Mouse (Mus musculus) midbrain, embryonic 11.5 days (tissue): Measurements from ENCODE around the gene Xndc1. TPM values are rescaled to one million over a fixed set of nuclear protein-coding genes. Genes with fewer than 3 reads are reported as not detected.
"Not testable (repeated sequence)": the region's sequence is repeated elsewhere in the genome, so short reads cannot be mapped to it uniquely, and the experiment has no call there.

Source experiments
- ATAC-seq: fragments of 200-750 bp; cut with Nextera tagmentation; 2 replicates; pipeline ENCODE4 v1.8.0; 2017; ENCODE audit warnings: moderate TSS enrichment, moderate library complexity; ENCODE audit not compliant: low FRiP score
- DNase-seq: peaks from one replicate; pipeline ENCODE4 v3.0.0; 2015; ENCODE audit warnings: low spot score; ENCODE audit errors: missing footprints
- H3K27ac ChIP-seq: fragments of 300-500 bp; sonication (generic); 2 replicates; pipeline ENCODE4 v1.5.1; 2014; ENCODE audit warnings: low read depth, low read length
- H3K27me3 ChIP-seq: fragments of 300-500 bp; sonication (generic); 2 replicates; pipeline ENCODE4 v1.6.1; 2014; ENCODE audit warnings: mild to moderate bottlenecking, low read length, moderate library complexity, mixed read lengths; ENCODE audit not compliant: control insufficient read depth, insufficient read depth
- H3K36me3 ChIP-seq: fragments of 300-500 bp; sonication (generic); 2 replicates; pipeline ENCODE4 v1.6.1; 2014; ENCODE audit warnings: mild to moderate bottlenecking, low read length, moderate library complexity, mixed read lengths; ENCODE audit not compliant: control insufficient read depth, insufficient read depth
- H3K4me1 ChIP-seq: fragments of 300-500 bp; sonication (generic); 2 replicates; pipeline ENCODE4 v1.6.1; 2014; ENCODE audit warnings: low read length; ENCODE audit not compliant: control insufficient read depth, insufficient read depth
- H3K4me2 ChIP-seq: fragments of 300-500 bp; sonication (generic); 2 replicates; pipeline ENCODE4 v1.6.1; 2014; ENCODE audit warnings: mild to moderate bottlenecking, moderate library complexity
- H3K4me3 ChIP-seq: fragments of 300-500 bp; sonication (generic); 2 replicates; pipeline ENCODE4 v1.5.1; 2014; ENCODE audit warnings: low read depth, low read length
- H3K9ac ChIP-seq: fragments of 300-500 bp; sonication (generic); 2 replicates; pipeline ENCODE4 v1.6.1; 2014; ENCODE audit warnings: low read length
- H3K9me3 ChIP-seq: fragments of 300-500 bp; sonication (generic); 2 replicates; pipeline ENCODE4 v1.6.1; 2016; ENCODE audit warnings: low read length; ENCODE audit not compliant: control insufficient read depth
- whole genome bisulfite sequencing: fragments of 180-500 bp; shearing (Covaris S2); extraction: QIAGEN DNeasy Blood & Tissue Kit; methylation state at CpG from one replicate; pipeline ENCODE4 v1.1.7; 2014; 5-methylcytosine and 5-hydroxymethylcytosine counted together
- polyA plus RNA-seq: library from polyadenylated mRNA; unstranded; fragments of >200 nt; fragmentation: Nextera tagmentation; extraction: Ambion mirVana; gene quantifications from 2 replicates; pipeline ENCODE4 v1.2.1, GENCODE M21; 2014

Gene Xndc1
- polyA plus RNA-seq, 1 experiment from 2014 or later = 23.7 TPM

DNA sequence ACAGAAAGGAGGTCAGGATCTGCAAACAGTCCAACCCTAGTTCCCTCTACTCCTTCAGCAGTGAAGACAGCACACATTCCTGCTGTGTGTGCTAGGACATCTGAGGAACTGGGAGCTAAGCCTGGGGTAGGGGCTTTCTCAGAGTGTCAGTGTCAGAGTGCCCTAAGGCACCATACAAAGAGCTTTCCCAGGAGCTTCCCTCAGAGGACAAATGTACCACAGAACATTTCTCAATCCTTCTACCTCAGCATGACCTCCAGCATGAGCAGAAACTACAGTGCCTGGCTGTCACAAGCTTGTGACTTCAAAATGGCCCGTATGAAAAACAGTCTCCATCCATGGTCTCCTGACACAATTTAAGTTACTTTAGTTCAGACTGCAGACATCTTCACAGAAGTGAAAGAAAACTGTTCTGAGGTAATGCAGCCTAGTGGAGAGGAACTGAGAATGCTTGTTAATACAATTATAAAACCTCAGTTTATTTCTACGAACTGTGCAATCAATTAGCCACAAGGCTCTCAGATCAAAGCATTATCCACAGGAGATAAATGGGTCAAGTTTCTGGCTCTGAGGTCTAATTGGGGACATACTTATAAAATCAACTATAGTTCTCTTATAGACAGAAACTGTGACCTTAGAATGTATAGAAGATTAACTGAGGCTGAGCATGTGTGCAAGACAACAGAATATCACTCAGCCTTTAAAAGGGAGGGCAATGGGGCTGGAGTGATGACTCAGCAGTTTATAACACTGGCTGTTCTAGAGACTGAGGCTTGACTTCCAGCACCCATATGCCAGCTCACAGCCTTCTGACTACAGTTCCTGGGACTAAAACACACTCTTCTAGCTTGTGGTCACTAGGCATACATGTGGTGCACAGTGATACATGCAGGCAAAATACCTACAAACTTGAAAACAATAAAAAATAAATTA lies 39.9 kb upstream of the Xndc1 start:
- no peak overlapping the region for H3K27ac ChIP-seq
- H3K4me1 ChIP-seq = no peaks in the 10 kb centered on the region
- no peaks in the 10 kb centered on the region for H3K27me3 ChIP-seq
- peaks cover 12% of the 10 kb centered on the region; the same call in 1 of the 2 replicates for H3K36me3 ChIP-seq
- no peak overlapping the region for H3K4me2 ChIP-seq
- no peak for DNase-seq
- ATAC-seq = no peak
- H3K9ac ChIP-seq = no peak overlapping the region
- no peaks in the 10 kb centered on the region for H3K9me3 ChIP-seq
- no peak overlapping the region for H3K4me3 ChIP-seq
- WGBS = 92% methylated on average over 2 of the region's 2 CpGs

DNA sequence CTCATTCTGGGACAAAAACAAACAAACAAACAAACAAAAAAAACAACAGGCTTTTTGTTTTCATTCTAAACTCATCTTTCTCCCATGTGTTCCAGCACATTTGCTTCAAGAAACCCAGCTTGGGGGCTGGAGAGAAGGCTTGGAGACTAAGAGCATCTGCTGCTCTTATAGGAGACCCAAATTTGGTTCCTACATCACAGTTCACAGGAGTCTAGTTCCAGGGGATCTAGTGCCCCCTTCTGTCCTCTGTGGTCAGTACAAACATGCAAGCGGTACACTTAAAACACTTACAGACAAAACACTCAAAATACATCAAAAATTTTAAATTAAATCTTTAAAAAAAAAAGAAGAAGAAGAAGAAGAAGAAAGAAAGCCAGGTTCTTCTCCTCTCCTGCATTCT lies 30.4 kb upstream of the Xndc1 start:
- ATAC-seq (no peak), DNase-seq (no peak)
- 89% methylated on average over 1 of the region's 1 CpGs for WGBS
- peaks cover 17% of the 10 kb centered on the region for H3K36me3 ChIP-seq
- no peak overlapping the region for H3K27ac ChIP-seq
- no peak overlapping the region for H3K4me3 ChIP-seq
- H3K9me3 ChIP-seq = no peaks in the 10 kb centered on the region
- H3K4me1 ChIP-seq = no peaks in the 10 kb centered on the region
- no peak overlapping the region for H3K9ac ChIP-seq
- no peaks in the 10 kb centered on the region for H3K27me3 ChIP-seq
- no peak overlapping the region for H3K4me2 ChIP-seq

DNA sequence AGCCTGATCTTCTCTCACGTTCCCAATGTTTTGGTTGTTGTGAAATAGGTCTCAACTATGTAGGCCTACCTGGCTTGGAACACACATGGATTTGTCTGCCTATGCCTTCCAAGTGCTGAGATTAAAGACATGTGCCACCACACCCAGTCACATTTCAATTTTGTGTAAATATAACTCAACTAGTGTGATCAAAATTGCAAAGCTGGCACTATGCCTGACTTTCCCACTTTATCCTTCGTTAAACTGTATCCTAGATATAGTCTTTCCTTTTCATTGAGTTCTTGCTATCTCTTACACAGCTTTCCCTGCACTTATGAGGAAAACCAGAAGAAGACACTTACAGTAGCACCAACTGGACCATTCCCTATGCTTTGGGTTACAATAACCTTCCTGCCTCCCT lies 29.8 kb upstream of the Xndc1 start:
- Histone ChIP-seq H3K4me2 (no peak overlapping the region), H3K9ac (no peak overlapping the region), H3K4me1 (no peaks in the 10 kb centered on the region), H3K4me3 (no peak overlapping the region), H3K27ac (no peak overlapping the region), H3K36me3 (peaks cover 17% of the 10 kb centered on the region), H3K9me3 (no peaks in the 10 kb centered on the region), H3K27me3 (no peaks in the 10 kb centered on the region)
- DNase-seq = no peak
- 91% methylated on average over 2 of the region's 2 CpGs for WGBS
- ATAC-seq = no peak

DNA sequence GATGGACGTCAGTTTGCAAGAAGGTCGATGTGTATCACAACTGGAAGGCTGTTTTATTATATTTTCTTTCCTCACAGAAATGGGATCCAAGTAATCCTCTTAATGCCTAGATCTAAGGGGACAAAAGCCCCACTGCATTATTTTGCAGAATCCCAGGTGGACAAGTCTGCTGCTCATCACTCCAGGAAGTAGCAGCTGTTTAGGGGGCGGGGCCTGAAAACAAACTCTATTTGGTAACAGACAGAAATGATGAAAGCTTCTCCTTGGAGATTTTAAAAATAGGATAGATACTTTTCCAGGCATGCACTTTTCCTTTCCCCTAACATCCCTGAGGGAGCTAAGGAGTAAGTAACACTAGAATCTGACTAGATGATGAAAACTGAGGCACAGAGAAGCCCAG lies 28.0 kb upstream of the Xndc1 start:
- 93% methylated on average over 3 of the region's 3 CpGs for WGBS
- H3K4me2 ChIP-seq = no peak overlapping the region
- ATAC-seq (no peak), DNase-seq (no peak)
- H3K9me3 ChIP-seq = no peaks in the 10 kb centered on the region
- H3K36me3 ChIP-seq = peaks cover 19% of the 10 kb centered on the region
- H3K9ac ChIP-seq = no peak overlapping the region
- no peak overlapping the region for H3K4me3 ChIP-seq
- H3K27me3 ChIP-seq = no peaks in the 10 kb centered on the region
- H3K4me1 ChIP-seq = no peaks in the 10 kb centered on the region
- H3K27ac ChIP-seq = no peak overlapping the region

DNA sequence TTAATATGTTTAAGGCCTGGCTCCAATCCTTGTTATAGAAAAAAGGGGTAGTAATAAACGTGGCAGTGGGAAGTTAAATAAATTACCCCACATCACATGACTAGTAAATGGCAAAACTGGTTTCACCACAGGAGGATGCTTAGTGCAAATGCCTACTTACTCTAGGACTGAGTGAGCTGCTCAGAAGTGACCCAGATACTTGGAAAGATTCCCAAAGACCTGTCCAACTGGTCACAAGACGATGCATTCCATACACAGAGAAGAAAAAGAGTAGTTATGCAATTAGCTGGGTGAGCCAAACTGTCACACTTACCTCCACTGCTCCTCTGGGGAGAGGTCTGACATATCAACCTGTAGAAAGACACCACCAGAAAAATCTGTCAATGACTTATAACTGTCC lies 23.0 kb upstream of the Xndc1 start:
- no peaks in the 10 kb centered on the region for H3K4me1 ChIP-seq
- no peak overlapping the region for H3K9ac ChIP-seq
- no peak overlapping the region for H3K27ac ChIP-seq
- no peak overlapping the region for H3K4me3 ChIP-seq
- DNase-seq (no peak), ATAC-seq (no peak)
- H3K4me2 ChIP-seq = no peak overlapping the region
- peaks cover 16% of the 10 kb centered on the region for H3K36me3 ChIP-seq
- no peaks in the 10 kb centered on the region for H3K27me3 ChIP-seq
- no peaks in the 10 kb centered on the region for H3K9me3 ChIP-seq
- WGBS = 85% methylated on average over 2 of the region's 2 CpGs

DNA sequence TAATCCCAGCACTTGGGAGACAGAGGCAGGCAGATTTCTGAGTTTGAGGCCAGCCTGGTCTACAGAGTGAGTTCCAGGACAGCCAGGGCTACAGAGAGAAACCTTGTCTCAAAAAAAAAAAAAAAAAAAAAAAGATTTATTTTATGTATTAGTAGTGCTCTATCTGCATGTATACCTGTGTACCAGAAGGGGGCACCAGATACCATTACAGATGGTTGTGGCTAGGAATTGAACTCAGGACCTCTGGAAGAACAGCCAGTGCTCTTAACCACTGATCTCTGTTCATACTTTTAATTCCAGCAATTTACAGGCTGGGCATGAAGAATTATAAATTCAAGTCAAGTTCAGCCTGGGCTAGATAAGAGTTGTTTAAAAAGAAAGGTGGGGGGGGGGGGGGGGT lies 16.8 kb upstream of the Xndc1 start:
- not testable (repeated sequence) for DNase-seq, H3K27me3 ChIP-seq, H3K9me3 ChIP-seq, H3K9ac ChIP-seq, H3K4me2 ChIP-seq, H3K4me1 ChIP-seq, H3K36me3 ChIP-seq, ATAC-seq, H3K27ac ChIP-seq, H3K4me3 ChIP-seq

DNA sequence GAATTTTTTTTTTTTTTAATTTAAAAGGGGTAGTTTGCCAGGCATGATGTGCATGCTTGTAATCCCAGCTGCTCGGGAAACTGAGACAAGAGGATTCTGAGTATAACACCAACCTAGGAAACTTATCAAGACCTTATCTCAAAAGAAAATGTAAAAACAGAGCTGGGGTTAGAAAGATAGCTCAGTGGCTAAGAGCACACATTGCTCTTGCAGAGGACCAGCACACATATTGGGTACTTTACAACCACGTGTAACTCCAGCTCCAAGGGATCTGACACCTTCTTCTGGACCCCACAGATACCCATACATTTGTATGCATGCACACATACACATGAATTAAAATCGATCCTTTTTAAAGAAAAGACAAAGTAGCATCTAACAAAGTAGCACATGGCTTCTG lies 4.0 kb upstream of the Xndc1 start:
- Histone ChIP-seq H3K9ac (no peak overlapping the region), H3K36me3 (no peaks in the 10 kb centered on the region), H3K9me3 (no peaks in the 10 kb centered on the region), H3K4me3 (no peak overlapping the region), H3K27me3 (no peaks in the 10 kb centered on the region), H3K27ac (no peak overlapping the region), H3K4me1 (peaks cover 13% of the 10 kb centered on the region), H3K4me2 (no peak overlapping the region)
- no peak for DNase-seq
- 95% methylated on average over 3 of the region's 3 CpGs for WGBS
- no peak for ATAC-seq

DNA sequence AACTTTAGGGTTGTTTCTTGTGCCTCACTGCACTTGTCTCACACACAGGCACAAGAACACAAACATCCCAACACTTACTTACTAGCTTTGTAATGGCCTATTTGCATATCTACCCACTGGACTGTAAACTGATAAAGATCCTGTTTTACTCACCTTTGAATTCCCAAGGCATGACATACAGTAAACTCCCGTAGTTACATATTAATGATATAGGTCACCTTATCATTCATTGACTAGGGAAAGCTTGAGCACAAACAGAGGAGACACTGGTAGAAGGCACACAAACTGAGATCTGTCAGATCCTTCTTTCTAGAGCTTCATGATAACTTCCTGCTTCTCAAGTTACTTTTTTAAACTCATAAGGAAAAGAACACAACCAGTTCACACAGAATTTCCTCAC lies 3.1 kb upstream of the Xndc1 start:
- ATAC-seq = no peak
- H3K4me3 ChIP-seq = no peak overlapping the region
- no peaks in the 10 kb centered on the region for H3K36me3 ChIP-seq
- H3K4me2 ChIP-seq = no peak overlapping the region
- H3K9me3 ChIP-seq = no peaks in the 10 kb centered on the region
- peaks cover 15% of the 10 kb centered on the region for H3K4me1 ChIP-seq
- DNase-seq = no peak
- no peak overlapping the region for H3K9ac ChIP-seq
- no peak overlapping the region for H3K27ac ChIP-seq
- H3K27me3 ChIP-seq = no peaks in the 10 kb centered on the region
- WGBS = 92% methylated on average over 1 of the region's 1 CpGs

DNA sequence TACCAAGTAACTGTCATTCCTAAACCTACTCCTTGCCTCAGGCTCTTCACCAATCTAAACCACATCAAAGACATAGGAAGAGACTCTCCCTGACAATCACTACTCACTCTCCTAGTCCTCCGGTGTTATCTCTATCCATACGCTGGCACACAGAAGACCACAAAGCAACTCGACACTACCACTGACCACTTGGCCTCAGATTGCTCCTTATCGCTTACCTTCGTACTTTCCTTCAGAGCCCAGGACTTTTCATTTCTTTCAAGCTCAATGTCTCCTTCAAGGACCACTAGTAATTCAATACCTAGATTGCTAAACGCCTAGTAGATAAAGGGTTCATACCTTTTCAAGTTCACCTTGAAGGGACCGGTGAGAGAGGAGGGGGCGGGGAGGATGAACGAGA lies 1.4 kb upstream of the Xndc1 start:
- H3K9ac ChIP-seq = no peak overlapping the region
- ATAC-seq (no peak), DNase-seq (no peak)
- H3K27ac ChIP-seq = no peak overlapping the region
- H3K27me3 ChIP-seq = no peaks in the 10 kb centered on the region
- no peaks in the 10 kb centered on the region for H3K9me3 ChIP-seq
- H3K36me3 ChIP-seq = no peaks in the 10 kb centered on the region
- H3K4me3 ChIP-seq = 0 out of 2 replicates have a peak overlapping the region, but pooled peaks have one; percentile 5
- peaks cover 15% of the 10 kb centered on the region for H3K4me1 ChIP-seq
- WGBS = 93% methylated on average over 9 of the region's 9 CpGs
- H3K4me2 ChIP-seq = peak overlapping the region; percentile 59
